Mouse (Mus musculus): ENCODE results near the gene Slc44a5.

- TF ChIP-seq POLR2A (IDR thresholded peaks at IDR 0.05; ENCODE audit: borderline replicate concordance, low read depth, low read length), result no peak
- TF ChIP-seq CTCF (IDR thresholded peaks at IDR 0.05; ENCODE audit: low read depth, low read length), result no peak
Measured at GRCm38 (mm10) chr3:154173556-154173955, 200.3 kb downstream of the Slc44a5 start.
